Mouse (Mus musculus): ENCODE measurements around the gene Tmco5. TPM values are rescaled to one million over a fixed set of nuclear protein-coding genes. Genes with fewer than 3 reads are reported as not detected.

The Tmco5 gene
- polyA plus RNA-seq, 1 experiment from 2014 or later, result not detected

DNA sequence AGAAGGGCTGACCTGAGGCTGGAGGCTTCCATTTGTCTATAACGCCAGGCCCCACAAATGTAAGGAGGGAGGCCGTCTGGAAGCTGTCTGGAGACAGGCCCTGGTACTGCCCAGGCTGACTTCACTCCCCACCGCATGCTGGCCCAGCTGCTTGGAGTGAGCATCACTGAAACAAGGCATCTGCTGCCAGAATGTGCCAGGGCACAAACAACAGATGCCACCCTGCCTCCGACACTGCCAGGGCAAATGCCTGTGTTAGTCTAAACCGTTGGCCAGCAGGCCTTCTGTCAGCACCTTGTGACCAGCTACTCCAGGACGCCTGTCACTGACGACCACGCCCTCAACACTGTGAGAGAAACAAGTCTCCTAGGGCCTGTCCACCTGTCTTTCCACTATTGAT is 29.8 kb downstream of the Tmco5 start:
- Histone ChIP-seq H3K9ac (ENCODE audit: low read length) (no peak overlapping the region), H3K36me3 (ENCODE audit: control insufficient read depth, insufficient read depth, low read length) (no peaks in the 10 kb centered on the region), H3K27me3 (ENCODE audit: control insufficient read depth, insufficient read depth, low read length) (0 out of 2 replicates have a peak, but pooled peaks cover 4% of the 10 kb centered on the region), H3K27ac (replicated peaks in 1 of 2; ENCODE audit: control insufficient read depth in 1 of 2, insufficient read depth in 1 of 2, low read depth in 2 of 2, low read length in 2 of 2) (no peak overlapping the region), H3K4me1 (ENCODE audit: control insufficient read depth in 2 of 2, insufficient read depth in 2 of 2, low read length in 2 of 2) (peaks cover 0 to 2% of the 10 kb centered on the region in 2 experiments; a peak in 1 of 4 replicates), H3K4me3 (ENCODE audit: control insufficient read depth in 1 of 2, insufficient read depth in 1 of 2, low read depth in 1 of 2, low read length in 2 of 2) (no peak overlapping the region), H3K9me3 (ENCODE audit: control insufficient read depth, low read length) (no peaks in the 10 kb centered on the region), H3K4me2 (ENCODE audit: low read length) (no peak overlapping the region)
- no peak for ATAC-seq (ENCODE audit: insufficient number of reproducible peaks, insufficient read depth, low FRiP score, low read depth)
- 51% methylated on average over 8 of the region's 8 CpGs for WGBS

- H3K36me3 ChIP-seq (ENCODE audit: control insufficient read depth, insufficient read depth, low read length), result no peaks in the 10 kb centered on the region
- H3K27ac ChIP-seq (replicated peaks in 1 of 2; ENCODE audit: control insufficient read depth in 1 of 2, insufficient read depth in 1 of 2, low read depth in 2 of 2, low read length in 2 of 2), result no peak overlapping the region
- H3K9me3 ChIP-seq (ENCODE audit: control insufficient read depth, low read length), result no peaks in the 10 kb centered on the region
- H3K9ac ChIP-seq (ENCODE audit: low read length), result no peak overlapping the region
- H3K4me2 ChIP-seq (ENCODE audit: low read length), result no peak overlapping the region
- peaks cover 4 to 5% of the 10 kb centered on the region in 2 experiments; a peak in 2 of 4 replicates for H3K4me1 ChIP-seq (ENCODE audit: control insufficient read depth in 2 of 2, insufficient read depth in 2 of 2, low read length in 2 of 2)
- 64% methylated on average over 7 of the region's 7 CpGs for WGBS
- peaks cover 4% of the 10 kb centered on the region; the same call in 1 of the 2 replicates for H3K27me3 ChIP-seq (ENCODE audit: control insufficient read depth, insufficient read depth, low read length)
- no peak for ATAC-seq (ENCODE audit: insufficient number of reproducible peaks, insufficient read depth, low FRiP score, low read depth)
- H3K4me3 ChIP-seq (ENCODE audit: control insufficient read depth in 1 of 2, insufficient read depth in 1 of 2, low read depth in 1 of 2, low read length in 2 of 2), result no peak overlapping the region
These were observed 34.0 kb downstream of the Tmco5 start for GRCm38 (mm10) chr2:116912334-116913070.

GRCm38 (mm10) chr2:116913677-116914405 is 35.4 kb downstream of the Tmco5 start:
- no peak overlapping the region for H3K9ac ChIP-seq (ENCODE audit: low read length)
- peak overlapping the region; percentile 30; the same call in 1 of the 2 replicates for H3K4me2 ChIP-seq (ENCODE audit: low read length)
- 68% methylated on average over 20 of the region's 20 CpGs for WGBS
- H3K36me3 ChIP-seq (ENCODE audit: control insufficient read depth, insufficient read depth, low read length), result no peaks in the 10 kb centered on the region
- no peaks in the 10 kb centered on the region for H3K9me3 ChIP-seq (ENCODE audit: control insufficient read depth, low read length)
- no peak overlapping the region for H3K27ac ChIP-seq (replicated peaks in 1 of 2; ENCODE audit: control insufficient read depth in 1 of 2, insufficient read depth in 1 of 2, low read depth in 2 of 2, low read length in 2 of 2)
- ATAC-seq (ENCODE audit: insufficient number of reproducible peaks, insufficient read depth, low FRiP score, low read depth), result no peak
- H3K27me3 ChIP-seq (ENCODE audit: control insufficient read depth, insufficient read depth, low read length), result no peaks in the 10 kb centered on the region; the same call in 1 of the 2 replicates
- peaks cover 3 to 4% of the 10 kb centered on the region in 2 experiments; a peak in 2 of 4 replicates for H3K4me1 ChIP-seq (ENCODE audit: control insufficient read depth in 2 of 2, insufficient read depth in 2 of 2, low read length in 2 of 2)
- H3K4me3 ChIP-seq (ENCODE audit: control insufficient read depth in 1 of 2, insufficient read depth in 1 of 2, low read depth in 1 of 2, low read length in 2 of 2), result no peak overlapping the region

DNA sequence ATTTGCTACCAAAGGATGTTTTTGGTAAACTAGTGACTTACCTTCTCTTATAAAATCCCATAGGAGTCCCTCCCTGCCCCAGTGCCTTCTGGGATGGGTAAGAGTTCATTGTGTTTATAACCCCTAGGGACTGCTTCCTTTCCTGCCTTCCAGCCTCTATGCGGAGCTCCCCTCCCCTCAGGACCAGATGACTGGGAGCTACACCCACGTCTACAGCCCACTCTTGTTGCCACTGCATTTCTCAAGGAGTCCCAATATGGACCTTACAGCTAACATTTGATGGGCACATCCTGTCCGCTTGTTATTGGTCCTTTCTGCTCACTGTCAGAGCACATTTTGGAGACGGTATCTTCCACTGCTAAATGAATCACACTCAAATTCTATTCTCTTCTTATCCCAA is 36.1 kb downstream of the Tmco5 start:
- no peak for ATAC-seq (ENCODE audit: insufficient number of reproducible peaks, insufficient read depth, low FRiP score, low read depth)

DNA sequence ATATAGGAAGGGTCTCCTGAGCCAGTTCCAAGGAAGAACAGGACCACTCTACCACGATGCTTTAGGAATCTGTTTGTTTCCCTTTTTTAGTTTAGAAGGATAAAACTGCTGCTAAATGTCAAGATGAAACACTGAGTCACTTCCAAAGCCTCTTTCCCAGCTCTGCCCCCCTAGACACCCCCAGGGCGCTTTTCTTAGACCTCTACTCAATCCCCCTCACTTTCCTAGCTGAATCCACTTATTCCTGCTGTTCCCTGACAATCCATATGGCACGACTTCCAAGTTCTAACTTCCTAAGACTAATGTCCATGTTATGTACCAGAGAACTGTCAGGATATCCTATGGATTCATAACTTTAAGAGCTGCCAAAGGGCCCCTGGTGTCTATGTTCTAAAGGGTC is 40.1 kb downstream of the Tmco5 start:
- ATAC-seq (ENCODE audit: insufficient number of reproducible peaks, insufficient read depth, low FRiP score, low read depth), result no peak
- WGBS, result 58% methylated on average over 3 of the region's 3 CpGs
- Histone ChIP-seq H3K27ac (replicated peaks in 1 of 2; ENCODE audit: control insufficient read depth in 1 of 2, insufficient read depth in 1 of 2, low read depth in 2 of 2, low read length in 2 of 2) (no peak overlapping the region), H3K4me3 (ENCODE audit: control insufficient read depth in 1 of 2, insufficient read depth in 1 of 2, low read depth in 1 of 2, low read length in 2 of 2) (no peak overlapping the region), H3K27me3 (ENCODE audit: control insufficient read depth, insufficient read depth, low read length) (no peaks in the 10 kb centered on the region; the same call in 1 of the 2 replicates), H3K4me1 (ENCODE audit: control insufficient read depth in 2 of 2, insufficient read depth in 2 of 2, low read length in 2 of 2) (peaks cover 2 to 13% of the 10 kb centered on the region in 2 experiments; a peak in 3 of 4 replicates), H3K9me3 (ENCODE audit: control insufficient read depth, low read length) (peaks cover 3% of the 10 kb centered on the region; the same call in 1 of the 2 replicates), H3K4me2 (ENCODE audit: low read length) (no peak overlapping the region), H3K9ac (ENCODE audit: low read length) (no peak overlapping the region), H3K36me3 (ENCODE audit: control insufficient read depth, insufficient read depth, low read length) (no peaks in the 10 kb centered on the region)

More for the DNA sequence above, 36.1 kb downstream of the Tmco5 start:
- no peaks in the 10 kb centered on the region; the same call in 1 of the 2 replicates for H3K27me3 ChIP-seq (ENCODE audit: control insufficient read depth, insufficient read depth, low read length)
- no peaks in the 10 kb centered on the region for H3K36me3 ChIP-seq (ENCODE audit: control insufficient read depth, insufficient read depth, low read length)
- no peaks in the 10 kb centered on the region for H3K9me3 ChIP-seq (ENCODE audit: control insufficient read depth, low read length)
- H3K27ac ChIP-seq (replicated peaks in 1 of 2; ENCODE audit: control insufficient read depth in 1 of 2, insufficient read depth in 1 of 2, low read depth in 2 of 2, low read length in 2 of 2), result no peak overlapping the region
- no peak overlapping the region for H3K4me2 ChIP-seq (ENCODE audit: low read length)
- WGBS, result 76% methylated on average over 4 of the region's 4 CpGs
- peaks cover 3 to 4% of the 10 kb centered on the region in 2 experiments; a peak in 2 of 4 replicates for H3K4me1 ChIP-seq (ENCODE audit: control insufficient read depth in 2 of 2, insufficient read depth in 2 of 2, low read length in 2 of 2)
- no peak overlapping the region for H3K4me3 ChIP-seq (ENCODE audit: control insufficient read depth in 1 of 2, insufficient read depth in 1 of 2, low read depth in 1 of 2, low read length in 2 of 2)
- H3K9ac ChIP-seq (ENCODE audit: low read length), result no peak overlapping the region

GRCm38 (mm10) chr2:116922580-116923500 is 44.3 kb downstream of the Tmco5 start:
- peaks cover 3% of the 10 kb centered on the region; the same call in 1 of the 2 replicates for H3K9me3 ChIP-seq (ENCODE audit: control insufficient read depth, low read length)
- no peaks in the 10 kb centered on the region for H3K36me3 ChIP-seq (ENCODE audit: control insufficient read depth, insufficient read depth, low read length)
- H3K27ac ChIP-seq (replicated peaks in 1 of 2; ENCODE audit: control insufficient read depth in 1 of 2, insufficient read depth in 1 of 2, low read depth in 2 of 2, low read length in 2 of 2), result no peak overlapping the region
- no peak overlapping the region for H3K4me2 ChIP-seq (ENCODE audit: low read length)
- no peak overlapping the region for H3K4me3 ChIP-seq (ENCODE audit: control insufficient read depth in 1 of 2, insufficient read depth in 1 of 2, low read depth in 1 of 2, low read length in 2 of 2)
- 50% methylated on average over 9 of the region's 9 CpGs for whole genome bisulfite sequencing
- no peak overlapping the region for H3K9ac ChIP-seq (ENCODE audit: low read length)
- ATAC-seq (ENCODE audit: insufficient number of reproducible peaks, insufficient read depth, low FRiP score, low read depth), result no peak
- peaks cover 0 to 10% of the 10 kb centered on the region in 2 experiments; a peak in 1 of 4 replicates for H3K4me1 ChIP-seq (ENCODE audit: control insufficient read depth in 2 of 2, insufficient read depth in 2 of 2, low read length in 2 of 2)
- H3K27me3 ChIP-seq (ENCODE audit: control insufficient read depth, insufficient read depth, low read length), result no peaks in the 10 kb centered on the region

DNA sequence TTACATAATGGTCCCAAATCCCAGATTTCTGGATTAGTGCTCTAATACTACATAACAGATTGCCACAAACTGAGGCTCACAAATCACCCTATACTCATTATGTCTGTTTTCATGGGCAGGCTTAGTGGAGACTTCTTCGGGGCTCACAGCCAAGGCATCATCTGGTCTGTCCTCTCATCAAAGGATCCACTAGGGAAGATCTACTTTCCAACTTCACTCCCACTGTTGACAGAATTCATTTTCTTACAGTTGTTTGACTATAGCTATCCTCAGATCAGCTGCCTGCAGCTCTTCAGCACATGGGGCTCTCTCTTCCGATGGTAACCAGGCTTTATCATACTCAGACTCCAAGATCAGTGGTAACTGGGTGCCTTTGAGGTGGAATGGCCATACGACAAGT is 45.2 kb downstream of the Tmco5 start:
- Histone ChIP-seq H3K9me3 (ENCODE audit: control insufficient read depth, low read length) (peaks cover 3% of the 10 kb centered on the region; the same call in 1 of the 2 replicates), H3K9ac (ENCODE audit: low read length) (no peak overlapping the region), H3K27me3 (ENCODE audit: control insufficient read depth, insufficient read depth, low read length) (no peaks in the 10 kb centered on the region), H3K27ac (replicated peaks in 1 of 2; ENCODE audit: control insufficient read depth in 1 of 2, insufficient read depth in 1 of 2, low read depth in 2 of 2, low read length in 2 of 2) (no peak overlapping the region), H3K4me2 (ENCODE audit: low read length) (no peak overlapping the region), H3K36me3 (ENCODE audit: control insufficient read depth, insufficient read depth, low read length) (no peaks in the 10 kb centered on the region), H3K4me1 (ENCODE audit: control insufficient read depth in 2 of 2, insufficient read depth in 2 of 2, low read length in 2 of 2) (peaks cover 0 to 10% of the 10 kb centered on the region in 2 experiments; a peak in 1 of 4 replicates), H3K4me3 (ENCODE audit: control insufficient read depth in 1 of 2, insufficient read depth in 1 of 2, low read depth in 1 of 2, low read length in 2 of 2) (no peak overlapping the region)
- ATAC-seq (ENCODE audit: insufficient number of reproducible peaks, insufficient read depth, low FRiP score, low read depth), result no peak
- WGBS, result 82% methylated on average over 3 of the region's 3 CpGs
